15 mouse cellular contexts compared by ENCODE assay signal in genomic region chr14:18665267-18666024, GRCm38 (mm10).
A peak's percentile ranks its signal among the peaks of the same experiment; 100 is the strongest.
DNase-seq lines count a peak whose midpoint lies in the region; ATAC-seq and TF ChIP-seq lines count a peak whose summit lies in the region.
"Had no signal": no experiment of that assay in that cellular context is flagged by ENCODE, and none has a peak within 500 bp of the region (broad histone marks: within the 10 kb centered on the region; RNA-seq: fewer than 3 reads in every experiment).

No protein-coding gene starts in this region.

- DNase-seq in CD4-positive helper T cell, adult 2 months (ENCODE audit: low read depth, low spot score) = peak; percentile 86
- peak; percentile 87 for DNase-seq in T-cell, adult 2 months (ENCODE audit: low spot score)
- DNase-seq in thymus, adult 2 months = peak; percentile 87
- DNase-seq in hindbrain, embryonic 14.5 days (ENCODE audit: low spot score) = no peak
- DNase-seq in gastrocnemius, postnatal 14 days = no peak
- no peak for DNase-seq in gastrocnemius, adult 8-10 months (ENCODE audit: low spot score in 2 of 2)
- DNase-seq in cerebellum, postnatal 36 days = no peak
- DNase-seq: cerebellum, adult 2 months; kidney, postnatal 4 days had no signal

- intact Hi-C loops in gastrocnemius, postnatal 14 days (cut with DNase I; ENCODE audit: low total_unique reads) = no loop called here

- no peak for TF ChIP-seq POLR2A in thymus, adult 2 months (IDR thresholded peaks at IDR 0.05; ENCODE audit: control insufficient read depth, extremely low read depth, insufficient read depth, low read length, poor library complexity)

- H3K9ac ChIP-seq in hindbrain, embryonic 14.5 days = no peak overlapping the region
- H3K9ac ChIP-seq: intestine, embryonic 15.5 days; neural tube, embryonic 13.5 days; stomach, embryonic 15.5 days had no signal

- H3K4me3 ChIP-seq in thymus, adult 2 months (ENCODE audit: control insufficient read depth, insufficient read depth, low read length) = no peak overlapping the region
- no peak overlapping the region for H3K4me3 ChIP-seq in hindbrain, embryonic 14.5 days (replicated peaks; ENCODE audit: low read length)
- H3K4me3 ChIP-seq: embryonic facial prominence, embryonic 10.5 days; intestine, embryonic 15.5 days; midbrain, embryonic 10.5 days; neural tube, embryonic 13.5 days; stomach, embryonic 15.5 days had no signal

- H3K36me3 ChIP-seq in thymus, adult 2 months (ENCODE audit: control insufficient read depth, insufficient read depth, low read length) = no peaks in the 10 kb centered on the region
- H3K36me3 ChIP-seq in hindbrain, embryonic 14.5 days (replicated peaks; ENCODE audit: control insufficient read depth, insufficient read depth) = no peaks in the 10 kb centered on the region
- H3K36me3 ChIP-seq: embryonic facial prominence, embryonic 10.5 days; intestine, embryonic 15.5 days; midbrain, embryonic 10.5 days; neural tube, embryonic 13.5 days; stomach, embryonic 15.5 days had no signal

- TF ChIP-seq CTCF in thymus, adult 2 months (IDR thresholded peaks at IDR 0.05; ENCODE audit: borderline replicate concordance, control insufficient read depth, extremely low read depth, insufficient read depth, low read length, poor library complexity) = no peak

- ATAC-seq in megakaryocyte progenitor cell, adult 5-6 weeks (replicated peaks; ENCODE audit: poor library complexity) = peak; percentile 99
- no peak for ATAC-seq in hindbrain, embryonic 14.5 days (ENCODE audit: low FRiP score)
- ATAC-seq: intestine, embryonic 15.5 days had no signal

- peak overlapping the region; percentile 59 for H3K27ac ChIP-seq in thymus, adult 2 months (ENCODE audit: control insufficient read depth, insufficient read depth, low read length)
- no peak overlapping the region for H3K27ac ChIP-seq in hindbrain, embryonic 14.5 days
- H3K27ac ChIP-seq: embryonic facial prominence, embryonic 10.5 days; intestine, embryonic 15.5 days; midbrain, embryonic 10.5 days; neural tube, embryonic 13.5 days; stomach, embryonic 15.5 days had no signal

- no peak overlapping the region for H3K4me2 ChIP-seq in hindbrain, embryonic 14.5 days (replicated peaks)
- H3K4me2 ChIP-seq: intestine, embryonic 15.5 days; neural tube, embryonic 13.5 days; stomach, embryonic 15.5 days had no signal

- peaks cover 21% of the 10 kb centered on the region for H3K4me1 ChIP-seq in thymus, adult 2 months (replicated peaks; ENCODE audit: control insufficient read depth, insufficient read depth, low read length)
- H3K4me1 ChIP-seq in hindbrain, embryonic 14.5 days (replicated peaks; ENCODE audit: control insufficient read depth, insufficient read depth, low read length) = no peaks in the 10 kb centered on the region
- H3K4me1 ChIP-seq: embryonic facial prominence, embryonic 10.5 days; intestine, embryonic 15.5 days; midbrain, embryonic 10.5 days; neural tube, embryonic 13.5 days; stomach, embryonic 15.5 days had no signal

- 0% methylated on average over 1 of the region's 1 CpGs for WGBS in thymus, adult 2 months
- WGBS in hindbrain, embryonic 14.5 days = 67% methylated on average over 1 of the region's 1 CpGs

- peaks cover 11% of the 10 kb centered on the region; the same call in 1 of the 2 replicates for H3K9me3 ChIP-seq in hindbrain, embryonic 14.5 days (ENCODE audit: control insufficient read depth, low read length)
- H3K9me3 ChIP-seq: intestine, embryonic 15.5 days; stomach, embryonic 15.5 days had no signal

- no peaks in the 10 kb centered on the region for H3K27me3 ChIP-seq in thymus, adult 2 months (ENCODE audit: control insufficient read depth, insufficient read depth, low read length)
- no peaks in the 10 kb centered on the region for H3K27me3 ChIP-seq in hindbrain, embryonic 14.5 days (ENCODE audit: control insufficient read depth, insufficient read depth, low read length)
- H3K27me3 ChIP-seq: intestine, embryonic 15.5 days; neural tube, embryonic 13.5 days; stomach, embryonic 15.5 days had no signal

Comparison
In these comparisons a context has a peak if more than half of its experiments do, and no peak if none do; other contexts are left out.
1. DNase-seq: peak in CD4-positive helper T cell, adult 2 months (single experiment), T-cell, adult 2 months (single experiment) and thymus, adult 2 months (single experiment); none in hindbrain, embryonic 14.5 days (single experiment), gastrocnemius, postnatal 14 days (single experiment), gastrocnemius, adult 8-10 months (0 of 2) and cerebellum, postnatal 36 days (0 of 2).